Mouse (Mus musculus): ENCODE results near the gene Mrpl58.

DNA sequence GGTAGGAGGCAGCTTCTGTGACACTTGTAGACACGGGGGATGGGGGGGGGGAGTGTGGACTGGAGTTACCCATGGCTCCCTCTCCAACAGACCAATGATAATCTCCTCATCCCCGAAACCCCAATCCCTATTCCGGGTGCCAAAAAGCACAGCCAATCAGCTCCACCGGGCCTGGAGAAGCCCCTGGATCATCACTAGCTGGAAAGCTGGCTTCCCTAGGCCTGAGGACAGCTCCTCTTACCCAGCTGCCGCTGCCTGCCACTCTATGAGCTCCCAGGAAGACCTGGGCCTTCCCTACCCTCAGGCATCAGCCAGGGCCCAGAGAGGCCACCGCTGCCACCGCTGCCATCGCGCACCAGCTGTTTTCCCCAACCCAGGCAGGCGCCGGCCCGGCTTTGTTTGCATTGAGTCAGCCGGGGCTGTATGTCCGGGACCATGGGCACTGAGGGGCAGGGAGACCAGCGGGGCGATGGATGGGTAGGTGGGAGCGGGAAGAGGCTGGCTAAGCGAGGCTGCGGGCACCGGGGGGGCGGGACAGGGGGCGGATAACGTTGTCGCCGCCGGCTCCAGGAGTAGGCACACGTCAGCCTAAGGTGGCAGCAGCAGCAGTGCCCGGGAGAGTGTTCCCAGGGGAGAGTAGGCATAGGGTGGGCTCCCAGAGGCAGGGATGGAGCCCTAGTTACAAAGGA lies 36.7 kb upstream of the Mrpl58 start:
- TF ChIP-seq GATA1 (IDR thresholded peaks at IDR 0.05; ENCODE audit: low read length) (no peak), TAL1 (IDR thresholded peaks at IDR 0.05; ENCODE audit: low read length) (no peak)

All from erythroblast, embryonic 14.5 days (primary cell).